Mouse (Mus musculus): ENCODE measurements at regions not wholly inside any gene's neighbourhood (a gene's known extent, or its start where the extent isn't known, plus 50 kb on each side); places are given as distances from the start of the nearest gene placed in this dataset.

DNA sequence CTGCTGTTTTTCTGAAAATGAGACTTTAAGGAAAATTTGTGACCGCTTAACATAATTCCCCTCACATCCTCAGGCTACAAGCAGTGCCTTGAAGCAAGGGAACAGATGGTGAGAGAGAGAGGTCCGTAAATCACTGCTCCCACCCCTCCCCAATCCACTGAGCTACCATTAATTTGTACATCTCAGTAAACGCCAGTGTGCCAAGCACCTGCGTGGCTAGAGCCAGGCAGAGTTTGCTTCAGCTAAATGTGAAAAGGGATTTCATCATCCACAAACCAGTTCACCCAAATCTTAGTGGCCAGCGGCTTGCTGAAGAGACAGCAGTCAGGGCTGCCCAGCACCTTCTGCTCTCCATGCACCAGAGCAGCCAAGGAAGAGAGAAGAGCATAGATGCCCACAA lies 413.5 kb downstream of the Prdm2 start:
- H3K9me3 ChIP-seq (ENCODE audit: control insufficient read depth, low read length) = no peaks in the 10 kb centered on the region
- 78% methylated on average over 5 of the region's 5 CpGs for WGBS
- H3K4me3 ChIP-seq (ENCODE audit: low read depth, low read length) = no peak overlapping the region
- H3K36me3 ChIP-seq (ENCODE audit: control insufficient read depth, insufficient read depth, low read length) = no peaks in the 10 kb centered on the region
- no peak overlapping the region for H3K27ac ChIP-seq (ENCODE audit: low read depth, low read length)
- ATAC-seq (replicated peaks; ENCODE audit: low FRiP score) (no peak), DNase-seq (ENCODE audit: low spot score) (no peak)
- no peak overlapping the region for H3K4me2 ChIP-seq (ENCODE audit: low read depth, low read length, severe bottlenecking)
- H3K27me3 ChIP-seq (ENCODE audit: control insufficient read depth, insufficient read depth, low read length) = no peaks in the 10 kb centered on the region
- H3K4me1 ChIP-seq (replicated peaks; ENCODE audit: control insufficient read depth, insufficient read depth, low read length) = no peaks in the 10 kb centered on the region
- no peak overlapping the region for H3K9ac ChIP-seq (ENCODE audit: low read length)

- DNase-seq (ENCODE audit: low spot score) (no peak), ATAC-seq (replicated peaks; ENCODE audit: low FRiP score) (no peak)
- H3K27me3 ChIP-seq (ENCODE audit: control insufficient read depth, insufficient read depth, low read length) = no peaks in the 10 kb centered on the region
- WGBS = 85% methylated on average over 6 of the region's 6 CpGs
- no peak overlapping the region for H3K4me2 ChIP-seq (ENCODE audit: low read depth, low read length, severe bottlenecking)
- no peaks in the 10 kb centered on the region for H3K36me3 ChIP-seq (ENCODE audit: control insufficient read depth, insufficient read depth, low read length)
- H3K27ac ChIP-seq (ENCODE audit: low read depth, low read length) = no peak overlapping the region
- no peaks in the 10 kb centered on the region for H3K4me1 ChIP-seq (replicated peaks; ENCODE audit: control insufficient read depth, insufficient read depth, low read length)
- H3K4me3 ChIP-seq (ENCODE audit: low read depth, low read length) = no peak overlapping the region
- no peak overlapping the region for H3K9ac ChIP-seq (ENCODE audit: low read length)
- H3K9me3 ChIP-seq (ENCODE audit: control insufficient read depth, low read length) = no peaks in the 10 kb centered on the region
Measured at GRCm38 (mm10) chr4:142798834-142799233, 414.0 kb downstream of the Prdm2 start.

DNA sequence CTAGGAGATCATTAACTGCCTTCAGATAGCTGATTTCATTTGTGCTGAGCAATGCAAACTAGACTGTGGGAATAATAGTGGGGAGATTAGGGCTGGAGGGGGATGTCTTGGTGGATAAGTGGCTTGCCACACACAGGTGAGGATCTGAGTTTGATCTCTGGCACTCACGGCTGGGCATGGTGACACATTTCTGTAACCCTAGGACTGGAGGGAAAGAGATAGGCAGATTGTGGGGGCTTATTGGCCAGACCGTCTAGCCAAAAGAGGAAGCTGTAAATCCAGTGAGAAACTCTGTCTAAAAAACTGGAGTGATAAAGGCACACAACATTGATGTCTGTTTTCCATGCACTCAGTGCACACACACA lies 420.2 kb downstream of the Prdm2 start:
- Histone ChIP-seq H3K4me3 (ENCODE audit: low read depth, low read length) (no peak overlapping the region), H3K4me2 (ENCODE audit: low read depth, low read length, severe bottlenecking) (no peak overlapping the region), H3K27ac (ENCODE audit: low read depth, low read length) (no peak overlapping the region), H3K4me1 (replicated peaks; ENCODE audit: control insufficient read depth, insufficient read depth, low read length) (no peaks in the 10 kb centered on the region), H3K9ac (ENCODE audit: low read length) (no peak overlapping the region), H3K27me3 (ENCODE audit: control insufficient read depth, insufficient read depth, low read length) (no peaks in the 10 kb centered on the region), H3K9me3 (ENCODE audit: control insufficient read depth, low read length) (no peaks in the 10 kb centered on the region), H3K36me3 (ENCODE audit: control insufficient read depth, insufficient read depth, low read length) (no peaks in the 10 kb centered on the region)
- DNase-seq (ENCODE audit: low spot score) (peak; percentile 16), ATAC-seq (replicated peaks; ENCODE audit: low FRiP score) (no peak)
- WGBS = 94% methylated on average over 2 of the region's 2 CpGs

DNA sequence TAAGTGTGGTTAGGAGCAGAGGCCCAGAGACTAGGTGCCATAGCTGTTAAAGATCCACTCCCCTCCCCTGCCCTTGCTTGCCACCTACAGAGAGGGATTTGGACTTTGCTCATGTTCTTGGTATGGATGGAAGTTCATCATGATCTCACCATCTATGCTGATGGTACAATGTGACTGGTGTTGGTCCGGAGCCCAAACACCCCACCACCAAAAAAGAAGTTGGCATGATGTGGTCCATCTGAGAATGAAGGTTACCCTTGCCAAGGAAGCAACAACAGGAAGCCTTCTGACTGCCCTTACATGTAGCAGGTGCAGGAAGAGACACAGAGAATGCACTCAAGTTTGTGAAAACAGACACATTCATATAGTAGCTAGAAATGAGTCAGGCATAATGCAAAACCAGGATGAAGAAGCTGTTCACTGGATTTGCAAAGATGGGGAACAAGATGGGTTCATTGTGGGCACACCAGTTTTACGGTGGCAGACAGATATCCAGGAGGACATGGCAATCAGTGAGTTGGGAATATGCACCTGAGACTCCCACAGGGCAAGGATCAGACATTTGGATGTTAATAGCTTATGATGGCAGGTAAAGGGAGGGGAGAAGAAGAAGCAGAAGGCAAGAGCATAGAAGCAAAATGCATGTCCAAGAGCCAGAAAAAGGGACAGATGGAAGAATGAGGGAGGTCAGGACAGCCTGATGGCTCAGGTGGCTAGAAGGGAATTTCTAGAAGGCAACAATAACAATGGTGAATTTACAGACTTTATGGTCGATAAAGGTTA lies 420.8 kb downstream of the Prdm2 start:
- H3K27me3 ChIP-seq (ENCODE audit: control insufficient read depth, insufficient read depth, low read length) = no peaks in the 10 kb centered on the region
- ATAC-seq (replicated peaks; ENCODE audit: low FRiP score) (no peak), DNase-seq (ENCODE audit: low spot score) (peak; percentile 10)
- H3K4me1 ChIP-seq (replicated peaks; ENCODE audit: control insufficient read depth, insufficient read depth, low read length) = no peaks in the 10 kb centered on the region
- WGBS = 89% methylated on average over 3 of the region's 3 CpGs
- no peaks in the 10 kb centered on the region for H3K36me3 ChIP-seq (ENCODE audit: control insufficient read depth, insufficient read depth, low read length)
- H3K9ac ChIP-seq (ENCODE audit: low read length) = no peak overlapping the region
- no peaks in the 10 kb centered on the region for H3K9me3 ChIP-seq (ENCODE audit: control insufficient read depth, low read length)
- no peak overlapping the region for H3K27ac ChIP-seq (ENCODE audit: low read depth, low read length)
- H3K4me2 ChIP-seq (ENCODE audit: low read depth, low read length, severe bottlenecking) = no peak overlapping the region
- no peak overlapping the region for H3K4me3 ChIP-seq (ENCODE audit: low read depth, low read length)

DNA sequence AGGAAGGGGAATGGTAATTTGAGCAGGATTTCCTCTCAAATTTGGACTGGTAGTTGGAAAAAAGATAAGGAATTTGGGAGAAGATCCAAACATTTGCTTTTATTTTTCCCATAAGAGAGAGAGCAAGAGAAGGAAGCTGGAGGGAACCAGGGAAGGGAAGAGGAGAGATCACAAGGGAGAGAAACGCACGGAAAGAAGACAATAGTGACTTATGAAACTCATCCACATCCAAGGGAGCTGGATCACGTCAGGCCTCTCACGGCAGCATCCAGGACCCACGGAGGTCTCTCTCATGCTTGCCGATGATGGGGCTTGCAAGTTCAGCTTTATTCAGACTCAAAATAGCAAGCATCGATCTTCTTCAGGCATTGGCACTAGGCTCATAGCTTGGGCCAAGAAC lies 423.7 kb downstream of the Prdm2 start:
- Histone ChIP-seq H3K27me3 (ENCODE audit: control insufficient read depth, insufficient read depth, low read length) (no peaks in the 10 kb centered on the region), H3K4me3 (ENCODE audit: low read depth, low read length) (no peak overlapping the region), H3K36me3 (ENCODE audit: control insufficient read depth, insufficient read depth, low read length) (no peaks in the 10 kb centered on the region), H3K4me2 (ENCODE audit: low read depth, low read length, severe bottlenecking) (no peak overlapping the region), H3K9ac (ENCODE audit: low read length) (no peak overlapping the region), H3K4me1 (replicated peaks; ENCODE audit: control insufficient read depth, insufficient read depth, low read length) (no peaks in the 10 kb centered on the region), H3K27ac (ENCODE audit: low read depth, low read length) (no peak overlapping the region), H3K9me3 (ENCODE audit: control insufficient read depth, low read length) (no peaks in the 10 kb centered on the region)
- no peak for ATAC-seq (replicated peaks; ENCODE audit: low FRiP score)
- DNase-seq (ENCODE audit: low spot score) = no peak
- 93% methylated on average over 7 of the region's 7 CpGs for WGBS

GRCm38 (mm10) chr4:142785386-142785785 lies 427.4 kb downstream of the Prdm2 start:
- Histone ChIP-seq H3K4me1 (replicated peaks; ENCODE audit: control insufficient read depth, insufficient read depth, low read length) (no peaks in the 10 kb centered on the region), H3K36me3 (ENCODE audit: control insufficient read depth, insufficient read depth, low read length) (no peaks in the 10 kb centered on the region), H3K9me3 (ENCODE audit: control insufficient read depth, low read length) (no peaks in the 10 kb centered on the region), H3K9ac (ENCODE audit: low read length) (no peak overlapping the region), H3K27me3 (ENCODE audit: control insufficient read depth, insufficient read depth, low read length) (no peaks in the 10 kb centered on the region), H3K4me3 (ENCODE audit: low read depth, low read length) (no peak overlapping the region), H3K4me2 (ENCODE audit: low read depth, low read length, severe bottlenecking) (no peak overlapping the region), H3K27ac (ENCODE audit: low read depth, low read length) (no peak overlapping the region)
- ATAC-seq (replicated peaks; ENCODE audit: low FRiP score) (no peak), DNase-seq (ENCODE audit: low spot score) (no peak)
- WGBS = 95% methylated on average over 5 of the region's 5 CpGs

DNA sequence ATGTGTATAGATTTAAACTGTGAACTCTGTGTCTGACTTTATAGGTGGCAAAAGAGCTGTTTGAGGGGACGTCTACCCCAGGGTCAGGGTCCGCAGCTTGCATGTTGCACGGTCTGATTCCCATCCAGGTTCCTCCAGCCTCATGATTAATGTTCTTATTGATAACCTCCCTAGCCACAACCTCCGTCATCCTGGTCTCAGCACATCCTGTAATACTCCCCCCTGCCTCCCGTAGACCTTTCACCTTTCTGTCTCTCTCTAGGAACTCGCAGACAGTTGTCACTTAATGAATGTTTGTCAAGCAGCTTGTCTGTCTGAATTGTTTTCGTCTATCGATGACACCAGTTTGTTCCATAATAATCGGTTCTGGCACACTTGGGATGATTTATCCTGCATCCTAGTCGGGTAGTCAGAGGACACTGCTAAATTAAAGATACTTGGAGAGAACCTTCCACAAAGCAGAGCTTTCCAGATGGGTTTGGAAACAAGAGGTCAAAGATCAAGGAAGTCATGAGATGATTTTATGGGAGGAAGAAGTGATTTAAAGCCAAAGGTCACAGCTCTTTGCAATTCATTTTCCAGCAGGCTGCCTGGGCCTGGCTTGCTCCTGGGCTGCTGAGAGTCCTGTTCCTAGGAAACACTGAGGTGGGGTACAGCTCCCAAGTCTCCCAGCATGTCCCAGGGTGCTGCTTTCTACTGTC lies 435.9 kb downstream of the Prdm2 start:
- 85% methylated on average over 10 of the region's 10 CpGs for WGBS
- DNase-seq (ENCODE audit: low spot score) = no peak
- Histone ChIP-seq H3K4me2 (ENCODE audit: low read depth, low read length, severe bottlenecking) (no peak overlapping the region), H3K27me3 (ENCODE audit: control insufficient read depth, insufficient read depth, low read length) (no peaks in the 10 kb centered on the region), H3K9me3 (ENCODE audit: control insufficient read depth, low read length) (no peaks in the 10 kb centered on the region), H3K4me3 (ENCODE audit: low read depth, low read length) (no peak overlapping the region), H3K9ac (ENCODE audit: low read length) (no peak overlapping the region), H3K36me3 (ENCODE audit: control insufficient read depth, insufficient read depth, low read length) (no peaks in the 10 kb centered on the region), H3K27ac (ENCODE audit: low read depth, low read length) (no peak overlapping the region), H3K4me1 (replicated peaks; ENCODE audit: control insufficient read depth, insufficient read depth, low read length) (peaks cover 17% of the 10 kb centered on the region)
- no peak for ATAC-seq (replicated peaks; ENCODE audit: low FRiP score)

GRCm38 (mm10) chr4:142775023-142775422 lies 437.8 kb downstream of the Prdm2 start:
- Histone ChIP-seq H3K4me1 (replicated peaks; ENCODE audit: control insufficient read depth, insufficient read depth, low read length) (peaks cover 24% of the 10 kb centered on the region), H3K36me3 (ENCODE audit: control insufficient read depth, insufficient read depth, low read length) (no peaks in the 10 kb centered on the region), H3K27me3 (ENCODE audit: control insufficient read depth, insufficient read depth, low read length) (no peaks in the 10 kb centered on the region; the same call in 1 of the 2 replicates), H3K4me3 (ENCODE audit: low read depth, low read length) (no peak overlapping the region), H3K4me2 (ENCODE audit: low read depth, low read length, severe bottlenecking) (no peak overlapping the region), H3K9ac (ENCODE audit: low read length) (no peak overlapping the region), H3K27ac (ENCODE audit: low read depth, low read length) (no peak overlapping the region), H3K9me3 (ENCODE audit: control insufficient read depth, low read length) (no peaks in the 10 kb centered on the region)
- 92% methylated on average over 5 of the region's 5 CpGs for WGBS
- DNase-seq (ENCODE audit: low spot score) (no peak), ATAC-seq (replicated peaks; ENCODE audit: low FRiP score) (no peak)
